Mouse (Mus musculus): Measurements from ENCODE around the gene Agt.

GRCm38 (mm10) chr8:124556164-124556563, 13.3 kb downstream of the Agt start:
- TF ChIP-seq POLR2A (IDR thresholded peaks at IDR 0.05; ENCODE audit: borderline replicate concordance, low read depth, low read length) (no peak), CTCF (IDR thresholded peaks at IDR 0.05; ENCODE audit: low read depth, low read length) (no peak)
